Mouse (Mus musculus) left cerebral cortex, adult 11 months (tissue): ENCODE measurements around the gene Dpep2nb.
"Not testable (repeated sequence)": the region's sequence is repeated elsewhere in the genome, so short reads cannot be mapped to it uniquely, and the experiment has no call there.

Experiments used
- DNase-seq: peaks from one replicate; pipeline ENCODE4 v3.0.0; 2022; ENCODE audit warnings: low spot score

The Dpep2nb gene

DNA sequence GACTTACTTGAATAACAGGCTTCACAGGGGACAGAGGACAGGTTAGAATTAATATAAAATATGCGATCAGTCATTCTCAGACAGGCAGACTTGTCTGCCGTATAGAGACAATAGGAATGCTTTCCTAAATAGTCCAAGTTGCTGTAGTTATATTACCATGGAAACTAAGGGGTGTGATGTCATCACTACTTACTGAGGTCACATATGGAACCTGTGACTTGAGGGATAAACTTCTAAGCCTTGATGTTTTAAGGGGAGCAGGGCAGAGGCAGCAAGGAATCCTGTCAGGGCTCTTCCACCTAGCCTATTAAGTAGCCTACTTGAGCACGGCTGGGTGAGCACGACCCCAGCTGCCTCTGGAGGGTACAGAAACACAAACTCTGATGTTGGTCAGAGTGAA is at the start of gene Dpep2nb:
Gene Dpep2nb, minus strand, starts transcription at position 101 of the 400 bp plus-strand sequence.
- DNase-seq = no peak

GRCm38 (mm10) chr8:106055038-106055437 is 49.3 kb upstream of the Dpep2nb start:
- DNase-seq = no peak

DNA sequence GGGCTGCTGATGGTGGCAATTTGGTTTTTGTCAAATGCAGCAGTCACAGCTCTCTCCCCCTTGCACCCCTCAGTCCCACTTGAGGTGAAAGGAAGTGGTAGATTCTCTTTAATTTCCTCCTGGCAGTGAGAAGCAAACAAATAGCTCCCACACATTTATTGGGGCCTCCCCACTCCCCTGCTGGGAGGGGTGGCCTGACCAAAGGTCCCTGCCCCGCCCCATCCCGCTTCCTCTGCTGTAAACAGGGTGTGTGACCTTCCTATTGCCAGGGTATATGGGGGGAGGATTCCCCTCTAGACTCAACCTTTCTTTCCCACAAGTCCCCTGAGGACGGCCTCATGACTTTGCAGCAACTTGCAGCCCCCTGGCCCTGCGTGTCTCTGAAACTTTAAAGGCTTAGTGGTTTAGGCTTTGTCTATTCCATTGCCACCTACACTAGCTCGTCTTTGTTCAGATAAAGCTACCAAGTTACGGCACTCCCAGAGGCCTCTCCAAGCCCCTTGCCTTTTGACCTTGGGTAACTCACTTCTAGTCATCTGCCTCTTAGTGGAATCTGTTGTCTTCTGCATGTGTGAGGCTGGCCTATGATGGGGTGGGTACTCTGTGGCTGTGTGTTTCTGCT is 48.5 kb upstream of the Dpep2nb start:
- DNase-seq = no peak

- DNase-seq = no peak
These were observed 46.8 kb upstream of the Dpep2nb start for GRCm38 (mm10) chr8:106052510-106053089.

GRCm38 (mm10) chr8:106051068-106051467 is 45.3 kb upstream of the Dpep2nb start:
- DNase-seq = no peak

- DNase-seq = no peak
These were observed 44.1 kb upstream of the Dpep2nb start for GRCm38 (mm10) chr8:106049840-106050239.

DNA sequence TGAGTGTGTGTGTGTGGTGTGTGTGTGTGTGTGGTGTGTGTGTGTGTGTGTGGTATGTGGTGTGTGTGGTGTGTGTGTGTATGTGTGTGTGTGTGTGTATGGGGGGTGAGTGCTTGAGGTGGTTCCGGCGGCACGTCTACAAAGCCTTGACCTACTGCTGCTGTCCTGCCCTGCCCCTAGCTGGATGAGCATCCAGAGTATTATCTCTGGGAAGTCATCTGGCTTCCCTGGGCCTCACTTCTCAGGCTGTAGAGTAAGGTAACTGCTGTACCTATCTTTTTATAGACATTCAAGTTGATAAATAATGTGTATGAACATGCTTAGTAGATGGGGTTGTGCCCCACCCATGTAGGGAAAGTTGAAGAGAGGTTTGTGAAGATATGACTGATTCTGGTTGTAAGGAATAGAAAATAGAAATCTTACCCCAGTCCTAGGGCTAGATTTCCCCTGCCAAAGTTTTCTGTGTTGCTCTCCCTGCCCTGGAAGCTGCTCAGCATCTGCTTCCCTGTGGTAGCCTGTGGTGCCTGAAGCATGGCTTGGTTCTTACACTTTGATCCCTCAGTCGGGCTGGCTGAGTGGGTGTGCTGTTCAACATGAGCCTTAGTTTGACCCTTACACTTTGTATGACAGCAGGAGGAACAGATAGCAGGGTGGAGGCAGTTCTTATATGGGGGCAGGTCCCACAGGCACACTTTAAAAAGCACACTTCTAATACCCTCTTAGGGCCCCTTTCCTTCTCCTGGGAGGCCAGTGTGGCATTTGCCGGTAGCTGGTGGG is 42.3 kb upstream of the Dpep2nb start:
- DNase-seq = no peak

GRCm38 (mm10) chr8:106046872-106047559 is 41.2 kb upstream of the Dpep2nb start:
- no peak for DNase-seq

- no peak for DNase-seq
These were observed 38.4 kb upstream of the Dpep2nb start for GRCm38 (mm10) chr8:106044151-106044550.

DNA sequence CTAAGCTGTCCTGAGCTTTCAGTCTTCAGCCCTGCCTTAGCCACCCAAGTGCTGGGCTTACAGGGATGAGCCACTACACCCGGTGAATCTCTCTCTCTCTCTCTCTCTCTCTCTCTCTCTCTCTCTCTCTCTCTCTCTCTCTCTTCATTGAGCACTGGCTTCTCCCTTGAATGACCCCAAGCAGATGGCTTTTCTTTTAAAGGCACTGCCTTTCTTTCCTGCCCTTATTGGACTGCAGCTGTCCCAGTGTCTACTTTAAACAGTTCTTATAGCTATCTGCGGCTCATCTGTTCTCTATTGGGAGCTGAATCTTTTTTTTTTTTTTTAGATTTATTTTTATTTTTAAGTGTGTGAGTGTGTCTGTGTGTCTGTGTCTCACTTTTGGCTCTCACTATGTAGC is 37.3 kb upstream of the Dpep2nb start:
- no peak for DNase-seq

DNA sequence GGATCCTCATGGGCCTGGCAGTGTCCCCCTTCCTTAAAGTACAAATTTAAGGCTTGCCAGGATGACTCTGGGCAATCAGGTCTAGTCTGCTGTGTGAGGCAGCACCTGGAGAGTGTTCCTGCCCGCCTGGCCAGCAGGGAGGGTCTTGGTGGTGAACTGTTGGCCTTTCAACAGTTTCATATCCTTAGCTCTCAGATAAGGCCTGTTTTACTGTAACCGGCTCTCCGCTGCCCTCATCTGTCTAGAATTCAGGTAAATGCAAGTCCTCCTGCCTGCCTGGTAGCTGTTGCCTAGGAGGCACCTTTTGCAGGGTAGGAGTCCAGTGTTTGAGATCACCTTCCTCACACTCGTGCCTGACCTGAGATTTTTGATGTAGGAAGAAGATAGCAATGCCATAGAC is 34.4 kb upstream of the Dpep2nb start:
- no peak for DNase-seq

DNA sequence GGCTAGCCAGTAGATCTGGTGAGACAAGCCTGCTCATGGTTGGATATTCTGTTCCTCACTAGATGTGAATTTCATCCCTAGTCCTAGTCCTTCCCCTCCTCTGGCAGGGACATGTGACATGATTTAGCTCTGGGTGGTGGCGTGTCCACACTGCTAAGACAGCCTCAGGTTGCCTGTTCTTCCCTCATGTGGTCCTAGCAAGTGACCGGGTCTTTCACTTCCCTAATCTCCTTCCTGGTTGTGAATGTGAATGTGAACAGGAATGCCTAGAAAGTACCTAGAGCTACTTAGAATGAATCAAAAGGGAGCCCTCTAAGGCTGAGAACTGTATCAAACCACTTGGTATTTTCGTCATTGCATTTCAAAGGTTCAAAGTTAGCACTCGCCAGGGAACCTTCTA is 33.8 kb upstream of the Dpep2nb start:
- DNase-seq = no peak

DNA sequence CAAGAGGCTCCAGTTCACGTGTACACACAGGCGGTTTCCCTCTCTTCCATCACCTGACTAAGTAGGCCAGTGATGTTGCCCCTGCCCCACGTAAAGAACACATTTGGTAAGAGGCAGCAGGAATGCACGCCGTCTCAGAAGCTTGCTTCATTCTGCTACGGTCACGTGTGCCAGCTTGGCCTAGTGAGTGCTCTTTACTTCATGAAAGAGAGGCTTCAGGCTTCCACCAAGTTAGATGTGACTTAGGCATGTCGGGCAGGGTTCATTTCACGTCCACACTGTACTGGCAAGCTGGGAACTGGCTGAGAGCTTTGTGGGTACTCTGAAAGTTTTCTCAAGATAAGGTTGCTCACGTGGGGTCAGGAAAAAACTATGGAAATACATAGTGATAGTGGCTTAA is 32.9 kb upstream of the Dpep2nb start:
- DNase-seq = no peak

- DNase-seq = peak; percentile 57
These were observed 16.7 kb upstream of the Dpep2nb start for GRCm38 (mm10) chr8:106022483-106022882.

GRCm38 (mm10) chr8:106018039-106018438 is 12.3 kb upstream of the Dpep2nb start:
- no peak for DNase-seq

- DNase-seq = no peak
These were observed 11.4 kb upstream of the Dpep2nb start for GRCm38 (mm10) chr8:106017130-106017529.

DNA sequence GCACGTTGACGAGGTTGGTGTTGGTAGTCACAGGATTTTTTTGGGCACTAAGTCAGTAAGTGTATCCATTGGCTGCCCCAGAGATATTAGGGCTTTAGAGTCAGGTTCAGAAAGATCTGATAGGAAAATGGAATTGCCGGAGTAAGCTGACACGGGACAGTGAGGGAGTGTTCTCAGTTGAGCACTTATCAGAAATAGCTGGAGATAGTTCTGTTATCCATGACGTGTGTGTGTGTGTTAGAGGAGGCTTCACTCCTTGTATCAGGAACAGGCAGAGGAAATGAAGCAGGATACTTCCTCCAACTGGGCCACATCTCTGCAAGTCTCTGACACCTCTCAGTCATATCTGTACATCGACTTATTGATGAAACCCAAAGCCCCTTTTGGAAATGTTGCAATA is 10.5 kb upstream of the Dpep2nb start:
- DNase-seq = no peak

DNA sequence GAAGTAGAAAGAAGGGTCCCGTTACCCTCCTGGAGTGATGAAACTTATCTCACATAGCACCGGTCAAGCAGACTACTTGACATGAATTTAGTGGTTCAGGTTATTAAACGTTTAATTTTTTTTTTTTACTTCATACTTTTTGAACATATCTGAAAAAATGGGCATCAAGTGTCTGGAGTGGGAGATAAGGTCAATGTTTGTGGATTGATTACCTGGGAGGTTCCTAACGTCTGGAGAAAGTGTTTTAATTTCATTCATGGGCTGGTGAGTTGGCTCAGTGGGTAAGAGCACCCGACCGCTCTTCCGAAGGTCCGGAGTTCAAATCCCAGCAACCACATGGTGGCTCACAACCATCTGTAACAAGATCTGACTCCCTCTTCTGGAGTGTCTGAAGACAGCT is 6.4 kb upstream of the Dpep2nb start:
- DNase-seq = not testable (repeated sequence)

DNA sequence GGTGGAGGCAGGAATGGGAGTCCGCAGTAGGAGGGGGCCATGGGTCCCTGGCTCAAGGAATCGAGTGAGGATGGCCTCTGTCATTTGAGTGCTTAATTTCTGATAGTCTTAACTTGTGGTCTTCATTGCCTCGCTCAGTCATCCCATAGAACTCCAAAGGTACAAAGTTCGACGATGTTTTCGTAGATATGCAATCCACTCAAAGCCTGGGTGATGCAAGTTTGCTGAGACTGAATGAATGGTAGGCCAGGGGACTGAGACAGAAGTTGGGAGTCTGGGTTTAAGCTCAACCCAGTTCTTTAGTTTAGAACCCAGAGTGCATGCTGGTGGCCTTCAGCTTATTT is 5.8 kb upstream of the Dpep2nb start, which contains the start of gene Ddx28:
Gene Ddx28, minus strand, starts transcription at position 240 of the 344 bp plus-strand sequence.
- no peak for DNase-seq

GRCm38 (mm10) chr8:106010748-106011642 is 5.2 kb upstream of the Dpep2nb start:
- peak; percentile 89 for DNase-seq

DNA sequence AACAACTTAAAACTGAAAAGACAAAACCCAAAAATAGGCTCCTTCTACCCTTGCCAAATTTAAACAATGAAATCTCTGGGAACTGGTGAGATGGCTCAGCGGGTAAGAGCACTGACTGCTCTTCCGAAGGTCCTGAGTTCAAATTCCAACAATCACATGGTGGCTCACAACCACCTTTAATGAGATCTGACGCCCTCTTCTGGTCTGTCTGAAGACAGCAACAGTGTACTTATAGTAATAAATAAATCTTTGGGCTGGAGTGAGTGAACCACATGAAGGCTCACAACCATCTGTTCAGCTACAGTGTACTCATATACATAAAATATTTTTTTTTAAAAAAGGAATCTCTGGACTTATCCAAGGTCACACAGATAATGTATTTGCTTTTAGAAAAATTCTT is 2.1 kb upstream of the Dpep2nb start:
- DNase-seq = not testable (repeated sequence)

DNA sequence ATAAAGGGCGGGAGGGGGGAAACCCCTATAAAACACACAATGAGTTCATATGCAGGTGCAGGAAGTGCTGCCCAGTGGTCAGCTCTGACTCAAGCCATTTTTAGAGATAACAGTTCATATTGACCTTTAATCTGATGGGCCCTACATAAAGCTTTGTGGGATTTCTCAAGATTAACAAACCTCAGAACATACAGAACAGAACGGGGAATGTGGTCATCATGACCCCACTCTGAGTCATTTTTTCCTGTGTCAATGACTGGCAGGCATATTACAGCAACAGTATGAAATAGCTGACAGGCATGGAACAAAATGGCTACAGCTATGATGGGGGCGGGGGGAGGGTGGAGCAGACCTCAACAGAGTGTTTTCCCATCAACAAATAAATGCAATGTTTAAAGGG is 1.4 kb upstream of the Dpep2nb start:
- DNase-seq = no peak
